Mouse (Mus musculus) ES-Bruce4 (cell line): ENCODE results near the gene Cd27.

Source experiments
- CTCF ChIP-seq: IDR thresholded peaks from one replicate; pipeline ENCODE4 v1.8.1; 2011; ENCODE audit warnings: low read depth, low read length
- EP300 ChIP-seq: IDR thresholded peaks from 2 replicates; pipeline ENCODE4 v1.6.1; 2011; ENCODE audit warnings: low read depth, low read length; ENCODE audit not compliant: insufficient read depth
- POLR2A ChIP-seq: IDR thresholded peaks from one replicate; pipeline ENCODE4 v1.8.1; 2011; ENCODE audit warnings: low read length; ENCODE audit not compliant: insufficient read depth

DNA sequence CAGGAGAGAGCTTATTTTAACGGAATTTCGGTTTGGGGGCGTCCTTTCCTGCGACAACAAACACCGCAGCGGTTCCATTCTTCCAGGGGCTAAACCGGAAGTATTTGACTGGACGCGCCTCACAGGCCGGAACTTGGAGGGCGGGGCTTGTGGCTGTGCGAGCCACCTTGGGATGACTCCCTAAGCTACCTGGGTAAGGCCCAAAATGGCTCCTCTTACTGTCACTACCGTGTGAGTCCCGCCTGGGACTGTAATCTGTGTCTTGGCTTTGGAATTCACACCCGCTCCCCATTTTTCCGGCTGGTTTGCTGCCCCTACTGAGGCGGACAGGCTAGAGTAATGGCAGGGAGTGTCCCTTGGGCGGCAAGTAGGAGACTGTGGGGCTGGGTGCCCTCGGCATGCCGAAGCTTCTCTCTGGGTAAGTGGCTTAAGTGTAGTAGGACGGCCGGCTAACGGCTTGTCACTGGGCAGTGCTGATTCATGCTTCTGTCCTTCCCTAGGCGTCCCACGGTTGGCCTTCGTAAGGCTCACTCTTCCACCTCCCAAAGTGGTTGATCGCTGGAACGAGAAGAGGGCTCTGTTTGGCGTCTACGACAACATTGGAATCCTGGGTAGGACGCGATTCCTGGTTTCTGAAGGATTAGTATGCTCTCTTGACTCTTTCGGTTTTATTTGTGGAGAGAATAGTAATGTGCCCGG lies 44.6 kb downstream of the Cd27 start:
- no peak for TF ChIP-seq CTCF
- 0 out of 2 replicates have a peak, but pooled peaks have one; percentile 23 for TF ChIP-seq EP300
- no peak for TF ChIP-seq POLR2A
